Mouse (Mus musculus) hindlimb bud, embryonic 11.5 days (tissue): ENCODE results near the gene Pik3ca.
"Not testable (repeated sequence)": the region's sequence is repeated elsewhere in the genome, so short reads cannot be mapped to it uniquely, and the experiment has no call there.

Experiments used
- DNase-seq: peaks from one replicate; pipeline ENCODE4 v3.0.0-alpha.2; 2012; ENCODE audit warnings: low read depth, low spot score; ENCODE audit errors: extremely low spot score

Pik3ca gene

GRCm38 (mm10) chr3:32399931-32400330 is 2.5 kb downstream of the Pik3ca start:
- no peak for DNase-seq

- no peak for DNase-seq
Measured at GRCm38 (mm10) chr3:32401591-32401990, 4.1 kb downstream of the Pik3ca start.

- DNase-seq = no peak
Measured at GRCm38 (mm10) chr3:32402990-32403885, 5.8 kb downstream of the Pik3ca start.

DNA sequence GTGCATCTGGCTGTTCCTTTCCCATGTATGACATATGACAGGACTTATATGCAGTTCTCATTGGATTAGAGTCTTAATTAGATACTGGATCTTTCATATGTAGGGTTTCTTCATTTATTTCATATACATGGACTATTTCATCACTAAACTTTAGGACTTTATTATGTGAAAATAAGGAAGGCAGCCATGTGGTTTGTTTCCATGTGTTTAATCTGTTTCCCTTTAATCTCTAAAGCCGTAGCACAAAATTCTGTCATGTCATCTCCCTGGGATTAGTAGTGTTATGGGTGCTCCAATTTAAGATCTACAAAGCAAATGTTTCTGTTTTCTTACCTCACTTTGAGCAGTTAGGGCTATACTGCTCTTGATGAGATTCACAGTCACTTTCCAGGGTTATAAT is 8.2 kb downstream of the Pik3ca start:
- no peak for DNase-seq

GRCm38 (mm10) chr3:32406804-32407203 is 9.3 kb downstream of the Pik3ca start:
- no peak for DNase-seq

DNA sequence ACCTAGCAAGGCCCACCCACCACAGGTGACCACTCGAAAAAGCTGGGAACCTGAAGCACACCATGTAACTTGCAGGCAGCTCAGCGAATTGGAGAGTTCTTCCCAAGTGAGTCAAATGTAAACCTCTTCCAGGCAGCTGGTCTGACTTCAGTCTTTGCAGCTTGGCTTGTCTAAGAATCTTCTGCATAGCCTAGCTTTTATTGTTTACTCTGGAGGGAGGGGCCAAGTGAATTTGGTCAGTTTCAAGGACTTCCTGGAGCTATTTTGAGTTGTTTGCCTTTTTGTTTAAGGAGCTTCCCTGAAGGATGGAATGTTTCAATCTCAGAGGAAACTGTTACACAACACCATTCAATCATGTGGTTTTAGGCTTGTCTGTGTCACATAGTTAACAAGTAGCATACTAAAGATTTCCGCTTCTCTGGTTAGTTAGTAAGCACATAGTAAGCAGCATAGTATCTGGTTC is 11.4 kb downstream of the Pik3ca start:
- no peak for DNase-seq

- no peak for DNase-seq
Measured at GRCm38 (mm10) chr3:32412502-32413044, 15.1 kb downstream of the Pik3ca start.

DNA sequence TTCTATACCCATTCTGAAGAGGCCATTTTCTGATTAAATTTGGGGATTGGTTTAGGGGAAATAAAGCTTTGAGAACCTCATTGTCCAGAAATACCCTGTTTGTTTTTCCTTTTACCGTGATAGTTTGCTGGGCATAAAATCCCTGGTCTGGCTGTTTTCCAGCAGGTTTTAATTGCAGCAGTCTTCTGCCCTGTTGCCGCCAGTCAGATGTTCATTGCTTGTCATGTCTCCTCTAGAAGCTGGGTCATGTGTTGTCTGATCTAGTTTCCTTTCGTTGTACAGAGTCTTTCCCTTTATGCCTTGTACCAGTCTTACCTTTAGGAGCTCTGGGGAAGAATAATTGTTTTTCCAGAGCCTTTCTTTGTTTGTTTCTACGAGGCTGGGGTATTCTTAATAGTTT is 16.9 kb downstream of the Pik3ca start:
- no peak for DNase-seq

DNA sequence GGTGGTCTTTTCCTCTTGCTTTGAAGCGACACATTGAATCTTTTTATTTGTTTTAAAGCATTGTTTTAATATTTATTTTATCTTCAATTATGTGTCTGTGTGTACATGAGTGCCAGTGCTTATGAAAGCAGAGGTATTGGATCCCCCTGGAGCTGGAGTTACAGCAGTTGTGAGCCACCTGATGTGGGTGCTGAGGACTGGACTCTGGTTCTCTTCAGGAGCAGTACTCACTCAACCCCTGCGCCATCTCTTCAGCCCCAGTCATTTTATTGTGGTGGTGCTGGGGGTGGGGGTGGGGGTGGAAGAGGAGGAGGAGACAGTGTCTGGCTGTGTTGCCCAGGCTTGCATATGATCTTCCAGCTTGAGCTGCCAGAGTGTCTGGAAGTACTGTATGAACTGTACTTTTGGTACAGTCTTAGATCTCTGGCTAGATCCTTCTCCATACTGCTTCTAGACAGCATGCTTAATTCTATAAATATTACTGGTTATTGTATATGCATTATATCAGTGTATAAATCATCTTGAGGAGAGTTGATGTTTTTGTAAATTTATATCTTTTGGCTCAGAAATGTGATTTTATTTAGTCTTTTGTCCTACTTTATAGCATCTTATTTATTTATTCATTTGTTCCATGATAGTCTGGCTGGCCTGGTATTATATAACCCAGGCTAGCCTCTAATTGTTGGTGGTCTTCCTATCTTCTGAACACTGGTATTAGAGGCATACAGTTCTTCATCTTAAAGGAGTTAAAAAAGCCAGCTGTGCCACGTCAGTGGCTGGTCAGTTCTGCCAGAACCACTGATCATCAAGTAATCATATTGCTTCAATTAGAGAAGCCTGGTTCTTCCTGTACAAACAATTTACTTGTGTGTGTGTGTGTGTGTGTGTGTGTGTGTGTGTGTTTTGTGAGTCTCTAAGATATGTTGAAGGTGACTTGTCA is 18.2 kb downstream of the Pik3ca start:
- no peak for DNase-seq

GRCm38 (mm10) chr3:32417751-32418211 is 20.3 kb downstream of the Pik3ca start:
- DNase-seq = no peak

- DNase-seq = no peak
Measured at GRCm38 (mm10) chr3:32419866-32420265, 22.4 kb downstream of the Pik3ca start.

DNA sequence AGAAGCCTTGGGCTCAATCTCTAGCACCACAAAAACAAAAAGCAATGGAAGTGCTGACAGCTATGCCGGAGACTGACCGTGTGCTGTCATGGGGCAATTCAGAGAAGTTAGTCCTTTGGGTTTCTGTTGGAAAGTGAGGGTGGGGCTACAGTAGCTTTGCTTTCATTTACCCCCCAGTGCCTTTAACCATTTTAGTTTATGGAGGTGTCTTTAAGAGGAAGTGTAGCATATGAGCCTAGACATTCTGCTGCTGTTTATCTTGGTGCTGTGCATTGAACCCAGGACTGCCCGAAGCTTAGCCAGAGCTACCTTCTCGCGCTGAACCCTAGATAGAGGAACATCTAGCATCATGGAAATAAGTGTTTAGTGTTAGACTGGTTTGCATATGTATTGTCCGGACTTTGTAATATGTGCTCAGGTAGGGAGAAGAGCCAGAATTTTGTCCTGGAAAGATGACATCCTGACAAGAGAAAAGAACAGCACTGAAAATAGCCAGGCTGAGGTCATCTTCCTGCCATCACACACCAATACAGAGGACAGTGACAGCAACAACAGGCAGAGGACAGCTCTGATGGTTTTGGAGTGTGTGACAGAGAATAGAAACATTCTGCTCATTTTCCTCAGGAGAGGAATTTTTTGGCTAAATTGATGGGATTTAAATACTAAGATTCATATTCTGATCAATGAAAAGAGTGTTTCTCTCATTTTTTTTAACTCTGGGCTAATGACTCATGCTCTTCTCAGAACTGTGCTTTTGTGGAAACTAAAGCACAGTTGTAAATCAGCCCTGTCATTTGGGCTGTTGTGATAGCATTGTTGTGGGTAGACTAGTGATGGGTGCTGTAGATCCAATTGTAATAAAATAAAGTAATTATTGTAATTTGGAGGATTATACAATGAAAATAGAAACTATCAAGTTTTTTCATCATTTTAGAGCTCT is 23.9 kb downstream of the Pik3ca start:
- DNase-seq = no peak

DNA sequence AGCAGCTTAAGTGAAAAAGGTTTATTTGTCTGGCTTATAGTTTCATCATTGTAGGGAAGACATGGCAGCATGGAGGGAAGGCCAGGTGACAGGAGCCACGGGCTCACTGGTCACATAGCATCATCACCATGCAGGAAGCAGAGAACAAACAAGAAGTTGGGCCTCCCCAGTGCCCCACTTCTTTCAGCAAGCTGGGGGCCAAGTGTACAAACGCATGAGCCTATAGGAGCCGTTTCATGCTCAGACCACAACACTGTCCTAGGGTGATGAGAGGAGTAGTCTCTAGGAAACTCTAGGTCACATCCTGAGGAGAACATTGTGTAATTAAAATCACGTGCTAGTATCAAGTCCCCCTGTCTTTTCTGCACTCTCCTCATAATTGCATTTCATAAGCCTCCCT is 30.2 kb downstream of the Pik3ca start:
- no peak for DNase-seq

DNA sequence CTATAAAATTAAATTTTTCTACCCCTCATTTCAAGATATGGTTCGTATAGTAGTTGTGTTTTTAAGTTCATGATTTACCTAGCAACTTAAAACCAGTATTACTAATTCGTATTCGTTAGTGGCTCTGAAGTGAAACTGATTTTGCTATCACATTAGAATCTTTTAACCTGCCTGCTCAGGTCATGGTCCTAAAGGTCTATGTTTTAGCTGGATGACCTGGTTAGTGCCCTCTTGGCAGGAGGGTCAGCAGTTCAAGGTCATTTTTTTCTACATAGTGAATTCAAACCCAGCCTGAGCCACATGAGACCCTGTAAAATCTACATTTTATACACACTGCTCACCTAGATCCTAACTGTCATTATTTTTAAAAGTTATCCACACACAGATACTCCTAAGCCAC is 30.9 kb downstream of the Pik3ca start:
- DNase-seq = no peak

DNA sequence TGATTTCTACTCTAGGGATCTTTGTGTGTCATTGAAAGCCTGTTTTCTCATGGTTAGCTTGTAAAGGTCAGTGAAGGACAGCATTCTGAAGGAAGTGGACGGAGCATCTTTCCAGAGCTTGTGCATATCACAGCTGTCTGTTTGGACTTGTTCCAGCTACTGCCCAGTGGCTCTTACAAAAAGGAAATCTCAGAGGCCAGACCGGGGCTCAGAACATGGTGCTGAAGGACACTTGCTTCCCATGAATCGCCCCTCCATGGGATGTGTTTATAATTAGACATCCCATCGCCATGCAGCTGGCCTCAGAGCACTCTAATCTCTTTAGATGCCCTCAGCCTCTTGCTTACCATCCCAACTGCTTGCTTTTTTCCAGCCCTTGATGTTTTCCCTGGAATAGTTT is 31.4 kb downstream of the Pik3ca start:
- DNase-seq = no peak

GRCm38 (mm10) chr3:32429351-32429750 is 31.9 kb downstream of the Pik3ca start:
- DNase-seq = not testable (repeated sequence)

- no peak for DNase-seq
Measured at GRCm38 (mm10) chr3:32430394-32430793, 32.9 kb downstream of the Pik3ca start.

- no peak for DNase-seq
Measured at GRCm38 (mm10) chr3:32434016-32434415, 36.5 kb downstream of the Pik3ca start.

- DNase-seq = no peak
Measured at GRCm38 (mm10) chr3:32436101-32436500, 38.6 kb downstream of the Pik3ca start.

GRCm38 (mm10) chr3:32437297-32437696 is 39.8 kb downstream of the Pik3ca start:
- DNase-seq = no peak
